8 mouse cellular contexts compared by ENCODE assay signal in the genomic region with DNA sequence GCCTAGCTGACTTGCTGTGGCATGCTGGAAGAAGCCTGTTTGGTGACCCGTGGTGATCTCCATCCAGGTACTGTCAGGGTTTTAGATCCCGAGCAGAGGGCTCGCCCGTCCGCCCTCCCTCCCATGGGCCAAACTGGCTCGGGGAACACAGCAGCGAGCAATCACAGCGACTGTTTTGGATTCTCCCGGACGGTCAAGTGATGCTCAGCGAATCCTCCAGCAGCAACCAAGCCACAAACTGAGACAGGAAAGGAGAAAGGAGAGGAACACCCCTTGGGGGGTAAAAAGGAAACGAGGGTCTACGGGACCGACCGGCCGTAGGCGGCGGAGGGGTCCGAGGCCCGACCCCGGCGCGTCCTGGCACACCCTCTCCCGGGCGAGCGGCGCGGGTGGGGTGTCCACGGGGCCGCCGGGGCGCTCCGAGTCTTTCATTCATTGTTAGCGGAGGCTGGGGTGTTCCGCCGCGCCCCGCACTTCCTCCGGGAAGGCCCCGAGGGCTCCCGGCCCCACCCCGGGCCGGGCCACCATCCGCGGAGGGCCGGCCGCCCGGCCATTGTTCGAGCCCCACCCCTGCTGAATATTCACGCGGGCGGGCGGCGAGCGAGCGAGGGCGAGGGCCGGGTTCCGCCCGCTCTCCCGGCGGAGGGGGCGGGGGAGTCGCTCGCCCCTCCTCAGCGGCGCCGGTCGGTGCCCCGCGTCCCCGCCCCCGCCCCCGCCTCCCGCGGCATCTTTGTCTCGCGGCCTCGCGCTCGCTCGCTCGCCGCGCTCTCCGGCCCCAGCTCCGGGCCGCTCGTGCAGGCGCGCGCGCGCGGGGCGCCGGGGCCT. TPM values are rescaled to one million over a fixed set of nuclear protein-coding genes. Genes with fewer than 3 reads are reported as not detected.
A peak's percentile ranks its signal among the peaks of the same experiment; 100 is the strongest.
DNase-seq lines count a peak whose midpoint lies in the region; ATAC-seq and TF ChIP-seq lines count a peak whose summit lies in the region.

A gene (plus strand): TSS at position 733 of the 825 bp plus-strand sequence.

- peaks cover 10% of the 10 kb centered on the region for H3K79me2 ChIP-seq in CH12.LX (replicated peaks; ENCODE audit: control insufficient read depth, extremely low read depth, insufficient read depth, poor library complexity, severe bottlenecking)

- in situ Hi-C loops in CH12.LX (cut with MboI; ENCODE audit: low pct_ligation_motif_present, low pct_unique_long_range_greater_than_20kb, low sequenced_read_pairs): no loop called here

- no peak for TF ChIP-seq CTCF in CH12.LX (conservative IDR thresholded peaks at IDR 0.05 in 1 of 2, IDR thresholded peaks at IDR 0.05 in 1 of 2; ENCODE audit: low read depth in 2 of 2, low read length in 2 of 2)
- no peak for TF ChIP-seq CTCF in lung, embryonic 14.5 days (IDR thresholded peaks at IDR 0.05; ENCODE audit: low read depth)

- H3K36me3 ChIP-seq in CH12.LX (replicated peaks in 1 of 2; ENCODE audit: control insufficient read depth in 1 of 2, insufficient read depth in 1 of 2, low read length in 1 of 2): peaks cover 0 to 10% of the 10 kb centered on the region in 2 experiments
- peaks cover 17% of the 10 kb centered on the region for H3K36me3 ChIP-seq in forebrain, embryonic 14.5 days (ENCODE audit: control insufficient read depth, insufficient read depth, low read length)
- peaks cover 17% of the 10 kb centered on the region for H3K36me3 ChIP-seq in lung, embryonic 14.5 days (ENCODE audit: insufficient read depth)

- H3K4me1 ChIP-seq in CH12.LX (ENCODE audit: control insufficient read depth in 1 of 2, insufficient read depth in 2 of 2): peaks cover 24 to 51% of the 10 kb centered on the region in 2 experiments
- H3K4me1 ChIP-seq in forebrain, embryonic 14.5 days (ENCODE audit: control insufficient read depth, insufficient read depth, low read length): peaks cover 30% of the 10 kb centered on the region
- peaks cover 24% of the 10 kb centered on the region for H3K4me1 ChIP-seq in lung, embryonic 14.5 days (ENCODE audit: insufficient read depth)

- no peak for TF ChIP-seq RAD21 in CH12.LX (IDR thresholded peaks at IDR 0.05; ENCODE audit: low read depth, low read length)

- H3K4me2 ChIP-seq in CH12.LX (ENCODE audit: insufficient read depth, low read depth, poor library complexity, severe bottlenecking): peak within 1 kb of the TSS; percentile 70
- peak within 1 kb of the TSS; percentile 95 for H3K4me2 ChIP-seq in forebrain, embryonic 14.5 days (ENCODE audit: low read length)
- H3K4me2 ChIP-seq in lung, embryonic 14.5 days: peak within 1 kb of the TSS; percentile 93

- peaks cover 4% of the 10 kb centered on the region for H3K9me3 ChIP-seq in CH12.LX (replicated peaks; ENCODE audit: low read length)
- H3K9me3 ChIP-seq in forebrain, embryonic 14.5 days (replicated peaks; ENCODE audit: control insufficient read depth, low read length): no peaks in the 10 kb centered on the region
- no peaks in the 10 kb centered on the region for H3K9me3 ChIP-seq in lung, embryonic 14.5 days (ENCODE audit: low read depth, low read length)

- intact Hi-C loops in heart, postnatal 14 days (cut with DNase I): loop anchor here (2.0 to 5.0 kb wide), 2 partner anchors 32 to 213 kb away; no protein-coding TSS in a partner anchor

- dilution Hi-C loops in CH12.LX (cut with MboI; ENCODE audit: extremely low pct_ligation_motif_present, extremely low pct_unique_long_range_greater_than_20kb, low sequenced_read_pairs): no loop called here

- peak; percentile 88 for ATAC-seq in forebrain, embryonic 14.5 days
- peak; percentile 88 for ATAC-seq in lung, embryonic 14.5 days (ENCODE audit: insufficient read depth)
- ATAC-seq in neutrophil, adult 5-6 weeks (ENCODE audit: extremely low read depth, insufficient number of reproducible peaks, low FRiP score, poor library complexity, severe bottlenecking): peak; percentile 62

- H3K27ac ChIP-seq in CH12.LX (ENCODE audit: insufficient read depth, low read depth): no peak within 1 kb of the TSS
- peak within 1 kb of the TSS; percentile 100 for H3K27ac ChIP-seq in forebrain, embryonic 14.5 days (ENCODE audit: low read depth, low read length)
- peak within 1 kb of the TSS; percentile 99 for H3K27ac ChIP-seq in lung, embryonic 14.5 days (ENCODE audit: low read depth)

- no peak for TF ChIP-seq EP300 in CH12.LX (IDR thresholded peaks at IDR 0.05; ENCODE audit: low read length)

- 1% methylated on average over 23 of the region's 97 CpGs for WGBS in forebrain, embryonic 14.5 days
- WGBS in large intestine, adult 2 months: 2% methylated on average over 94 of the region's 97 CpGs
- WGBS in lung, embryonic 14.5 days: under 1% methylated on average over 96 of the region's 97 CpGs

- peak within 1 kb of the TSS; percentile 83 for H3K9ac ChIP-seq in CH12.LX (ENCODE audit: insufficient read depth, low read depth)
- H3K9ac ChIP-seq in forebrain, embryonic 14.5 days (ENCODE audit: low read length): peak within 1 kb of the TSS; percentile 100
- peak within 1 kb of the TSS; percentile 99 for H3K9ac ChIP-seq in lung, embryonic 14.5 days

- peak; percentile 50 for DNase-seq in CH12.LX (ENCODE audit: extremely low read depth)
- DNase-seq in cerebellum, adult 11 months: peak; percentile 73
- peak; percentile 88 for DNase-seq in forebrain, embryonic 14.5 days (ENCODE audit: low spot score)
- DNase-seq in heart, postnatal 14 days: peak; percentile 87 to 93
- DNase-seq in large intestine, adult 2 months (ENCODE audit: low read depth, low spot score): no peak
- DNase-seq in lung, embryonic 14.5 days: peak; percentile 92
- peak; percentile 59 for DNase-seq in thymus, adult 18-20 months

- H3K4me3 ChIP-seq in CH12.LX (replicated peaks in 1 of 3; ENCODE audit: low read depth in 2 of 3, low read length in 2 of 3, poor library complexity in 1 of 3): peak within 1 kb of the TSS; percentile 67 to 84 (median 84)
- peak within 1 kb of the TSS; percentile 99 for H3K4me3 ChIP-seq in forebrain, embryonic 14.5 days (ENCODE audit: low read depth, low read length)
- peak within 1 kb of the TSS; percentile 97 for H3K4me3 ChIP-seq in lung, embryonic 14.5 days (ENCODE audit: low read depth, low read length)

- no peaks in the 10 kb centered on the region for H3K27me3 ChIP-seq in CH12.LX (replicated peaks)
- H3K27me3 ChIP-seq in forebrain, embryonic 14.5 days (replicated peaks; ENCODE audit: control insufficient read depth, insufficient read depth, low read length): no peaks in the 10 kb centered on the region
- H3K27me3 ChIP-seq in lung, embryonic 14.5 days (ENCODE audit: insufficient read depth, low read length): no peaks in the 10 kb centered on the region

- peak; percentile 61 for TF ChIP-seq POLR2A in CH12.LX (IDR thresholded peaks at IDR 0.05; ENCODE audit: low read depth, low read length)

TF ChIP-seq in CH12.LX, 34 proteins besides CTCF, POLR2A, EP300 and RAD21:
- TF ChIP-seq HCFC1 (IDR thresholded peaks at IDR 0.05; ENCODE audit: low read depth, low read length) (no peak), MEF2A (IDR thresholded peaks at IDR 0.05; ENCODE audit: borderline replicate concordance, low read depth, low read length) (no peak), TCF12 (IDR thresholded peaks at IDR 0.05; ENCODE audit: low read depth, low read length) (0 out of 2 replicates have a peak, but pooled peaks have one; percentile 30), TBP (conservative IDR thresholded peaks at IDR 0.05; ENCODE audit: low read depth, low read length) (no peak), BHLHE40 (IDR thresholded peaks at IDR 0.05; ENCODE audit: low read depth, low read length) (no peak), USF2 (conservative IDR thresholded peaks at IDR 0.05; ENCODE audit: low read depth, low read length) (no peak), GABPA (IDR thresholded peaks at IDR 0.05; ENCODE audit: insufficient replicate concordance, low read depth, low read length) (no peak), USF1 (IDR thresholded peaks at IDR 0.05; ENCODE audit: low read depth, low read length) (no peak), SIN3A (IDR thresholded peaks at IDR 0.05; ENCODE audit: low read length) (0 out of 2 replicates have a peak, but pooled peaks have one; percentile 23), NELFE (IDR thresholded peaks at IDR 0.05; ENCODE audit: low read depth, low read length) (peak; percentile 24; the same call in 1 of the 2 replicates), PAX5 (IDR thresholded peaks at IDR 0.05; ENCODE audit: low read length) (no peak), CHD1 (IDR thresholded peaks at IDR 0.05; ENCODE audit: low read depth, low read length) (no peak), ELF1 (IDR thresholded peaks at IDR 0.05; ENCODE audit: low read depth, low read length) (peak; percentile 54; the same call in 1 of the 2 replicates), NRF1 (IDR thresholded peaks at IDR 0.05; ENCODE audit: low read depth, low read length) (0 out of 2 replicates have a peak, but pooled peaks have one; percentile 5)
TF ChIP-seq in CH12.LX: peak in this region for 5.

RNA-seq across cellular contexts. Expression of the gene that starts here (rescaled TPM):
- 33.3 and 41.0 TPM in 2 replicates for total RNA-seq in CH12.LX (2012; rRNA removed)
- total RNA-seq in CH12.LX (2014; rRNA removed): 20.3 and 21.8 TPM in 2 replicates
- polyA plus RNA-seq in CH12.LX (2012; ENCODE audit: insufficient read length, low read depth): 46.3 and 47.0 TPM in 2 replicates
- polyA plus RNA-seq in forebrain, embryonic 14.5 days (2014; fragmentation: Nextera tagmentation; extraction: Ambion mirVana): 29.2 and 36.2 TPM in 2 replicates
- total RNA-seq in heart, postnatal 14 days (2021): 100 to 1,000 TPM; 175 to 185 TPM
- polyA plus RNA-seq in large intestine, adult 2 months (2012; rRNA removed): 21.2 and 39.3 TPM in 2 replicates
- polyA plus RNA-seq in lung, embryonic 14.5 days (2014; fragmentation: Nextera tagmentation; extraction: Ambion mirVana): 44.7 and 49.3 TPM in 2 replicates
- total RNA-seq in neutrophil, adult 5-6 weeks (2017): 226 and 236 TPM in 2 replicates
